Mouse (Mus musculus): ENCODE data around the gene B3gnt8. TPM values are rescaled to one million over a fixed set of nuclear protein-coding genes. Genes with fewer than 3 reads are reported as not detected.

B3gnt8 gene
- polyA plus RNA-seq, 1 experiment from 2014 or later, result 0.43 TPM

- no peak within 1 kb of the TSS for H3K9ac ChIP-seq (ENCODE audit: low read length)
- DNase-seq (ENCODE audit: low spot score), result no peak
- ATAC-seq, result no peak
- H3K27me3 ChIP-seq (replicated peaks; ENCODE audit: control insufficient read depth, insufficient read depth, low read length), result no peaks in the 10 kb centered on the region
- 86% methylated on average over 5 of the region's 5 CpGs for WGBS
- H3K4me2 ChIP-seq (ENCODE audit: low read length), result no peak within 1 kb of the TSS
- no peaks in the 10 kb centered on the region; the same call in 1 of the 2 replicates for H3K4me1 ChIP-seq (ENCODE audit: control insufficient read depth, insufficient read depth, low read length)
- H3K9me3 ChIP-seq (replicated peaks; ENCODE audit: control insufficient read depth, low read length), result no peaks in the 10 kb centered on the region
- no peak within 1 kb of the TSS for H3K4me3 ChIP-seq (ENCODE audit: low read depth, low read length)
- no peak within 1 kb of the TSS for H3K27ac ChIP-seq (ENCODE audit: low read depth, low read length)
- H3K36me3 ChIP-seq (ENCODE audit: control insufficient read depth, insufficient read depth, low read length), result no peaks in the 10 kb centered on the region
Observed at GRCm38 (mm10) chr7:25615706-25616011, 10.8 kb upstream of the B3gnt8 start, which contains the start of gene Erich4. Gene Erich4 (minus strand): TSS chr7:25615892.

GRCm38 (mm10) chr7:25617376-25618160 is 8.9 kb upstream of the B3gnt8 start:
- no peak for ATAC-seq
- Histone ChIP-seq H3K36me3 (ENCODE audit: control insufficient read depth, insufficient read depth, low read length) (peaks cover 10% of the 10 kb centered on the region; the same call in 1 of the 2 replicates), H3K9me3 (replicated peaks; ENCODE audit: control insufficient read depth, low read length) (no peaks in the 10 kb centered on the region), H3K4me2 (ENCODE audit: low read length) (no peak overlapping the region), H3K27ac (ENCODE audit: low read depth, low read length) (no peak overlapping the region), H3K9ac (ENCODE audit: low read length) (no peak overlapping the region), H3K4me1 (ENCODE audit: control insufficient read depth, insufficient read depth, low read length) (no peaks in the 10 kb centered on the region; the same call in 1 of the 2 replicates), H3K4me3 (ENCODE audit: low read depth, low read length) (no peak overlapping the region), H3K27me3 (replicated peaks; ENCODE audit: control insufficient read depth, insufficient read depth, low read length) (no peaks in the 10 kb centered on the region)
- DNase-seq (ENCODE audit: low spot score), result no peak
- 78% methylated on average over 10 of the region's 10 CpGs for WGBS

GRCm38 (mm10) chr7:25618865-25619721 is 7.4 kb upstream of the B3gnt8 start, which contains the start of gene Dmac2:
Gene Dmac2 (plus strand): TSS chr7:25619414.
- 1% methylated on average over 53 of the region's 53 CpGs for WGBS
- Histone ChIP-seq H3K4me2 (ENCODE audit: low read length) (peak within 1 kb of the TSS; percentile 66), H3K4me1 (ENCODE audit: control insufficient read depth, insufficient read depth, low read length) (no peaks in the 10 kb centered on the region; the same call in 1 of the 2 replicates), H3K36me3 (ENCODE audit: control insufficient read depth, insufficient read depth, low read length) (peaks cover 18% of the 10 kb centered on the region), H3K27ac (ENCODE audit: low read depth, low read length) (no peak within 1 kb of the TSS), H3K4me3 (ENCODE audit: low read depth, low read length) (peak within 1 kb of the TSS; percentile 52), H3K9ac (ENCODE audit: low read length) (peak within 1 kb of the TSS; percentile 51), H3K27me3 (replicated peaks; ENCODE audit: control insufficient read depth, insufficient read depth, low read length) (no peaks in the 10 kb centered on the region), H3K9me3 (replicated peaks; ENCODE audit: control insufficient read depth, low read length) (no peaks in the 10 kb centered on the region)
- DNase-seq (ENCODE audit: low spot score), result peak; percentile 96
- ATAC-seq, result peak; percentile 94

GRCm38 (mm10) chr7:25619722-25619991 is 6.8 kb upstream of the B3gnt8 start:
- H3K4me2 ChIP-seq (ENCODE audit: low read length), result peak overlapping the region; percentile 66
- DNase-seq (ENCODE audit: low spot score) (no peak), ATAC-seq (no peak)
- H3K9me3 ChIP-seq (replicated peaks; ENCODE audit: control insufficient read depth, low read length), result no peaks in the 10 kb centered on the region
- 22% methylated on average over 5 of the region's 5 CpGs for WGBS
- peak overlapping the region; percentile 51 for H3K9ac ChIP-seq (ENCODE audit: low read length)
- peaks cover 24% of the 10 kb centered on the region for H3K36me3 ChIP-seq (ENCODE audit: control insufficient read depth, insufficient read depth, low read length)
- no peak overlapping the region for H3K27ac ChIP-seq (ENCODE audit: low read depth, low read length)
- peak overlapping the region; percentile 52 for H3K4me3 ChIP-seq (ENCODE audit: low read depth, low read length)
- H3K4me1 ChIP-seq (ENCODE audit: control insufficient read depth, insufficient read depth, low read length), result no peaks in the 10 kb centered on the region; the same call in 1 of the 2 replicates
- no peaks in the 10 kb centered on the region for H3K27me3 ChIP-seq (replicated peaks; ENCODE audit: control insufficient read depth, insufficient read depth, low read length)

GRCm38 (mm10) chr7:25620101-25620500 is 6.4 kb upstream of the B3gnt8 start:
- no peak overlapping the region for H3K4me3 ChIP-seq (ENCODE audit: low read depth, low read length)
- no peak for ATAC-seq
- no peak for DNase-seq (ENCODE audit: low spot score)
- 96% methylated on average over 5 of the region's 5 CpGs for WGBS
- peak overlapping the region; percentile 66 for H3K4me2 ChIP-seq (ENCODE audit: low read length)
- H3K27ac ChIP-seq (ENCODE audit: low read depth, low read length), result no peak overlapping the region
- no peaks in the 10 kb centered on the region; the same call in 1 of the 2 replicates for H3K4me1 ChIP-seq (ENCODE audit: control insufficient read depth, insufficient read depth, low read length)
- H3K9ac ChIP-seq (ENCODE audit: low read length), result no peak overlapping the region
- peaks cover 28% of the 10 kb centered on the region for H3K36me3 ChIP-seq (ENCODE audit: control insufficient read depth, insufficient read depth, low read length)
- H3K9me3 ChIP-seq (replicated peaks; ENCODE audit: control insufficient read depth, low read length), result no peaks in the 10 kb centered on the region
- H3K27me3 ChIP-seq (replicated peaks; ENCODE audit: control insufficient read depth, insufficient read depth, low read length), result no peaks in the 10 kb centered on the region

GRCm38 (mm10) chr7:25620751-25621150 is 5.7 kb upstream of the B3gnt8 start:
- ATAC-seq (no peak), DNase-seq (ENCODE audit: low spot score) (no peak)
- Histone ChIP-seq H3K27ac (ENCODE audit: low read depth, low read length) (no peak overlapping the region), H3K9me3 (replicated peaks; ENCODE audit: control insufficient read depth, low read length) (no peaks in the 10 kb centered on the region), H3K36me3 (ENCODE audit: control insufficient read depth, insufficient read depth, low read length) (peaks cover 29% of the 10 kb centered on the region), H3K4me1 (ENCODE audit: control insufficient read depth, insufficient read depth, low read length) (no peaks in the 10 kb centered on the region; the same call in 1 of the 2 replicates), H3K4me3 (ENCODE audit: low read depth, low read length) (no peak overlapping the region), H3K4me2 (ENCODE audit: low read length) (no peak overlapping the region), H3K9ac (ENCODE audit: low read length) (no peak overlapping the region), H3K27me3 (replicated peaks; ENCODE audit: control insufficient read depth, insufficient read depth, low read length) (no peaks in the 10 kb centered on the region)
- WGBS, result 91% methylated on average over 11 of the region's 11 CpGs

- H3K4me1 ChIP-seq (ENCODE audit: control insufficient read depth, insufficient read depth, low read length), result no peaks in the 10 kb centered on the region; the same call in none of the 2 replicates
- ATAC-seq, result no peak
- no peak overlapping the region for H3K4me3 ChIP-seq (ENCODE audit: low read depth, low read length)
- DNase-seq (ENCODE audit: low spot score), result no peak
- no peak overlapping the region for H3K9ac ChIP-seq (ENCODE audit: low read length)
- no peaks in the 10 kb centered on the region for H3K9me3 ChIP-seq (replicated peaks; ENCODE audit: control insufficient read depth, low read length)
- H3K4me2 ChIP-seq (ENCODE audit: low read length), result no peak overlapping the region
- H3K27me3 ChIP-seq (replicated peaks; ENCODE audit: control insufficient read depth, insufficient read depth, low read length), result no peaks in the 10 kb centered on the region
- H3K36me3 ChIP-seq (ENCODE audit: control insufficient read depth, insufficient read depth, low read length), result peaks cover 31% of the 10 kb centered on the region
- H3K27ac ChIP-seq (ENCODE audit: low read depth, low read length), result no peak overlapping the region
- WGBS, result 87% methylated on average over 11 of the region's 11 CpGs
Observed at GRCm38 (mm10) chr7:25623857-25624370, 2.5 kb upstream of the B3gnt8 start.

GRCm38 (mm10) chr7:25624851-25625250 is 1.6 kb upstream of the B3gnt8 start:
- Histone ChIP-seq H3K9me3 (replicated peaks; ENCODE audit: control insufficient read depth, low read length) (no peaks in the 10 kb centered on the region), H3K36me3 (ENCODE audit: control insufficient read depth, insufficient read depth, low read length) (peaks cover 40% of the 10 kb centered on the region), H3K27me3 (replicated peaks; ENCODE audit: control insufficient read depth, insufficient read depth, low read length) (no peaks in the 10 kb centered on the region), H3K4me1 (ENCODE audit: control insufficient read depth, insufficient read depth, low read length) (no peaks in the 10 kb centered on the region; the same call in none of the 2 replicates), H3K27ac (ENCODE audit: low read depth, low read length) (no peak overlapping the region), H3K9ac (ENCODE audit: low read length) (no peak overlapping the region), H3K4me2 (ENCODE audit: low read length) (no peak overlapping the region), H3K4me3 (ENCODE audit: low read depth, low read length) (no peak overlapping the region)
- 90% methylated on average over 5 of the region's 5 CpGs for WGBS
- no peak for ATAC-seq
- no peak for DNase-seq (ENCODE audit: low spot score)
